ENCODE assay signal across 8 mouse cellular contexts in the genomic region with DNA sequence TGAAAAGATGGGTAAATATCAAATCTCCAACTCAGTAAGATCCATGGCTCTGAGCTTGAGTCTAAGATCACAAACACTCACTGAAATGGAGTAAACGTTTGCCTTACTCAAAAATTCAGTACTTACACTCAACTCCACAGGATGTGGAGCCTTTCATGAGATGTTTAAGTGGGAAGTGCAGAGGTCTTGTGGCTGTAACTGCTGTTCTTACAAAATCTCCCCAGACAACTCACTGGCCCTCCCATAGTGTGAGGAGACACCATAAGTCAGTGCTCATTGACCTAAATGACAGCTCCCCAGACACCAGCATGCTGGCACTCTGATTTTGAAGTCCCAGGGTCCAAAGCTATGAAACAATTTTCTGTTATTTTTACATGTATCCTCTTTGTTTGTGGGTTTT. TPM values are rescaled to one million over a fixed set of nuclear protein-coding genes. Genes with fewer than 3 reads are reported as not detected.
"Had no signal": no experiment of that assay in that cellular context is flagged by ENCODE, and none has a peak within 500 bp of the region (broad histone marks: within the 10 kb centered on the region; RNA-seq: fewer than 3 reads in every experiment).

No protein-coding gene starts in this region.

RNA-seq across cellular contexts. Expression of a gene that starts 15.7 kb away (rescaled TPM):
- total RNA-seq: heart, postnatal 4 days; hematopoietic stem cell, adult 5-6 weeks; layer of hippocampus, adult 2 months; layer of hippocampus, adult 8-10 months; layer of hippocampus, postnatal 10 days; layer of hippocampus, postnatal 14 days; layer of hippocampus, postnatal 36 days; left cerebral cortex, adult 18-20 months had no signal
